In the genomic region with DNA sequence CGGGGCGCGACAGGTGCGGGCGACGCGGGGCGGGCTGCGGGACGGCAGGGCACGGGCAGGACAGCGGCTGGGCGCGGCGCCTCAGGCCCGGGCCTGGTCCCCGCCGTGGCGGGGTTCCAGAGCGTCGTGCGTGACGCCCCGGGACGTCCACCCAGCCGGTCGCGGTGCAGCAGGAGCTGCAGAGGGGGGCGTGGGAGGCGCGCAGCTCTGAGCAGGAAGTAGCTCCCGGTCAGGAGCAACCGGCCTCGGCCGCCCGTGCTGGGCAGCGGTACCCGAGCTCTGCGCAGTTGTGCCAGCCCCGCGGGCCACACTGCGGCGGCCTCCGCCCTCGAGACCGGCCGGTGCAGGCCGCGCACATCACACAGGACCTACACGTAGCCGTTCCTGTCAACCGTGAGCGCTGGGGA, we compare ENCODE assay signal across 8 mouse cellular contexts. TPM values are rescaled to one million over a fixed set of nuclear protein-coding genes. Genes with fewer than 3 reads are reported as not detected.
DNase-seq lines count a peak whose midpoint lies in the region; ATAC-seq and TF ChIP-seq lines count a peak whose summit lies in the region.

No protein-coding gene starts in this region.

- no peaks in the 10 kb centered on the region for H3K4me1 ChIP-seq in forebrain, postnatal 0 days (ENCODE audit: insufficient read depth)
- H3K4me1 ChIP-seq in kidney, embryonic 15.5 days: peaks cover 29% of the 10 kb centered on the region
- peaks cover 6% of the 10 kb centered on the region; the same call in 1 of the 2 replicates for H3K4me1 ChIP-seq in lung, adult 2 months (ENCODE audit: control insufficient read depth, insufficient read depth, low read length)

- ATAC-seq in forebrain, postnatal 0 days: peak; percentile 74
- ATAC-seq in kidney, embryonic 15.5 days (replicated peaks; ENCODE audit: low FRiP score): peak; percentile 82

- peak overlapping the region; percentile 72; the same call in 1 of the 2 replicates for H3K27ac ChIP-seq in forebrain, postnatal 0 days (ENCODE audit: low read depth, low read length)
- H3K27ac ChIP-seq in kidney, embryonic 15.5 days: peak overlapping the region; percentile 71

- TF ChIP-seq CTCF in forebrain, postnatal 0 days (IDR thresholded peaks at IDR 0.05; ENCODE audit: low read depth): no peak
- no peak for TF ChIP-seq CTCF in lung, adult 2 months (IDR thresholded peaks at IDR 0.05; ENCODE audit: insufficient read depth, low read length)

- WGBS in forebrain, postnatal 0 days: under 1% methylated on average over 47 of the region's 53 CpGs
- WGBS in kidney, embryonic 15.5 days: under 1% methylated on average over 50 of the region's 53 CpGs
- WGBS in lung, adult 2 months: under 1% methylated on average over 51 of the region's 53 CpGs

- no peak for TF ChIP-seq POLR2A in lung, adult 2 months (IDR thresholded peaks at IDR 0.05; ENCODE audit: borderline replicate concordance, extremely low read depth, low read depth, low read length)

- no peaks in the 10 kb centered on the region for H3K36me3 ChIP-seq in forebrain, postnatal 0 days (ENCODE audit: insufficient read depth)
- H3K36me3 ChIP-seq in kidney, embryonic 15.5 days: no peaks in the 10 kb centered on the region

- H3K9me3 ChIP-seq in forebrain, postnatal 0 days (ENCODE audit: low read length): no peaks in the 10 kb centered on the region
- H3K9me3 ChIP-seq in kidney, embryonic 15.5 days (replicated peaks): no peaks in the 10 kb centered on the region

- H3K9ac ChIP-seq in forebrain, postnatal 0 days: peak overlapping the region; percentile 69
- H3K9ac ChIP-seq in kidney, embryonic 15.5 days: peak overlapping the region; percentile 67

- H3K4me3 ChIP-seq in forebrain, postnatal 0 days (ENCODE audit: low read depth, low read length): peak overlapping the region; percentile 83
- peak overlapping the region; percentile 76 for H3K4me3 ChIP-seq in kidney, embryonic 15.5 days (replicated peaks)
- H3K4me3 ChIP-seq in lung, adult 2 months (replicated peaks; ENCODE audit: extremely low read depth, low read depth, low read length): peak overlapping the region; percentile 79

- H3K4me2 ChIP-seq in forebrain, postnatal 0 days (ENCODE audit: low read depth): peak overlapping the region; percentile 92
- peak overlapping the region; percentile 78 for H3K4me2 ChIP-seq in kidney, embryonic 15.5 days

- DNase-seq in retina, embryonic 14.5 days (ENCODE audit: low spot score): peak; percentile 56
- DNase-seq in retina, postnatal 1 day: no peak
- DNase-seq in adrenal gland, postnatal 14 days: peak; percentile 82
- peak; percentile 60 for DNase-seq in forebrain, postnatal 0 days
- DNase-seq in lung, adult 2 months: no peak
- DNase-seq in right cerebral cortex, postnatal 10 days (ENCODE audit: low spot score in 2 of 2): peak; percentile 70 to 72
- no peak for DNase-seq in urinary bladder, postnatal 4 days (ENCODE audit: low spot score in 2 of 2)

- H3K27me3 ChIP-seq in forebrain, postnatal 0 days (ENCODE audit: insufficient read depth, low read length): no peaks in the 10 kb centered on the region
- peaks cover 27% of the 10 kb centered on the region; the same call in 1 of the 2 replicates for H3K27me3 ChIP-seq in kidney, embryonic 15.5 days

RNA-seq across cellular contexts. Expression of gene Tdrd7, which starts 7.3 kb away (rescaled TPM):
- 21.3 and 23.0 TPM in 2 replicates for total RNA-seq in adrenal gland, postnatal 14 days (2021)
- 27.9 and 39.1 TPM in 2 replicates for total RNA-seq in forebrain, postnatal 0 days (2014; rRNA removed)
- 15.1 and 21.3 TPM in 2 replicates for polyA plus RNA-seq in forebrain, postnatal 0 days (2015; fragmentation: Nextera tagmentation; extraction: Ambion mirVana)
- 17.7 and 19.3 TPM in 2 replicates for polyA plus RNA-seq in kidney, embryonic 15.5 days (2015; fragmentation: Nextera tagmentation; extraction: Ambion mirVana)
- polyA plus RNA-seq in lung, adult 2 months (2012; rRNA removed): 12.6 and 19.1 TPM in 2 replicates

Comparison
In these comparisons a context has a peak if more than half of its experiments do, and no peak if none do; other contexts are left out.
1. DNase-seq: peak in retina, embryonic 14.5 days (single experiment), adrenal gland, postnatal 14 days (single experiment), forebrain, postnatal 0 days (single experiment) and right cerebral cortex, postnatal 10 days (2 of 2); none in retina, postnatal 1 day (single experiment), lung, adult 2 months (single experiment) and urinary bladder, postnatal 4 days (0 of 2).
2. Peak in every context shown above with its lines, with median percentiles within 50 percentile points of each other: H3K4me3 ChIP-seq.